Comparison of ENCODE assay signal across 9 mouse cellular contexts in the genomic region with DNA sequence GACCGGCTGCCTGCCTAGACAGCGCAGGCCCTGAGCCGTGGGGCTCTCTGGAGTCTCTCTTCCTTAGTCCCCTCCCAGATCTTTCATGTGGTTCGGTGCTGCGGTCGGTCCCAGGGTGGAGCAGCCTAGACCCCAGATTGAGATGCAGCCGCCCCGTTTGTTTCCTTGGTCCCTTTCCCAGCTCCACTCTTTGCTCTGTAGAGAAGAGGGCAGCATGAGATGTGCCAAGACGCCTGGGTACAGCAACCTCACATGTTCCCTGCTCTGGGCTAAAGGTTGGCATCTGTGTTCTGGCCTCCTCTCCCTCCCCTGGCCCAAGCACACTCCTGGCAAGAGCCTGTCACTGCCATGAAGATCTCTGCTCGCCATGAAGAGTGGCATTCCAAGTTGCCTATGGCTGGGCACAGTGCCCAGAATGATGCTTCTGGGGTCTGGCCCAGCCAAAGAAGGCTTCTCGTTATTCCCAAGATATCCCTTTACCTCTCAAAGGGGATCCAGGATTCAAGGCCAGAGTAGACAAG. TPM values are rescaled to one million over a fixed set of nuclear protein-coding genes. Genes with fewer than 3 reads are reported as not detected.
DNase-seq lines count a peak whose midpoint lies in the region; ATAC-seq lines count a peak whose summit lies in the region.
"Had no signal": no experiment of that assay in that cellular context is flagged by ENCODE, and none has a peak within 500 bp of the region (broad histone marks: within the 10 kb centered on the region; RNA-seq: fewer than 3 reads in every experiment).

No protein-coding gene starts in this region.

- H3K4me1 ChIP-seq in forebrain, embryonic 16.5 days (replicated peaks; ENCODE audit: control insufficient read depth, insufficient read depth, low read length): peaks cover 51% of the 10 kb centered on the region
- H3K4me1 ChIP-seq in limb, embryonic 13.5 days: peaks cover 44% of the 10 kb centered on the region

- DNase-seq in heart, adult 11 months: peak; percentile 97
- DNase-seq in heart, postnatal 36 days: no peak
- peak; percentile 69 for DNase-seq in MN1 (ENCODE audit: low spot score)
- DNase-seq in left cerebral cortex, postnatal 36 days (ENCODE audit: low spot score in 2 of 2): no peak
- no peak for DNase-seq in spleen, postnatal 10 days (ENCODE audit: low spot score in 2 of 2)
- DNase-seq in right cerebral cortex, adult 18-20 months: no peak

- peak overlapping the region; percentile 68 for H3K27ac ChIP-seq in forebrain, embryonic 16.5 days (ENCODE audit: low read length)
- H3K27ac ChIP-seq in limb, embryonic 13.5 days: peak overlapping the region; percentile 44; the same call in 1 of the 2 replicates

- H3K36me3 ChIP-seq in forebrain, embryonic 16.5 days (ENCODE audit: control insufficient read depth, insufficient read depth): no peaks in the 10 kb centered on the region
- peaks cover 37% of the 10 kb centered on the region for H3K36me3 ChIP-seq in limb, embryonic 13.5 days

- no peak overlapping the region for H3K4me2 ChIP-seq in forebrain, embryonic 16.5 days (ENCODE audit: low read length)
- H3K4me2 ChIP-seq in limb, embryonic 13.5 days (replicated peaks): no peak overlapping the region

- no peak overlapping the region for H3K9ac ChIP-seq in forebrain, embryonic 16.5 days (replicated peaks; ENCODE audit: low read depth, low read length)
- peak overlapping the region; percentile 13; the same call in 1 of the 2 replicates for H3K9ac ChIP-seq in limb, embryonic 13.5 days

- 53% methylated on average over 11 of the region's 11 CpGs for WGBS in forebrain, embryonic 16.5 days
- 68% methylated on average over 11 of the region's 11 CpGs for WGBS in limb, embryonic 13.5 days

- no peak for ATAC-seq in forebrain, embryonic 16.5 days
- no peak for ATAC-seq in limb, embryonic 13.5 days (ENCODE audit: low FRiP score, low read depth)

- no peaks in the 10 kb centered on the region for H3K27me3 ChIP-seq in forebrain, embryonic 16.5 days (replicated peaks; ENCODE audit: control insufficient read depth, insufficient read depth, low read length)
- no peaks in the 10 kb centered on the region for H3K27me3 ChIP-seq in limb, embryonic 13.5 days

- no peaks in the 10 kb centered on the region for H3K9me3 ChIP-seq in forebrain, embryonic 16.5 days (ENCODE audit: control insufficient read depth, low read length)
- H3K9me3 ChIP-seq in limb, embryonic 13.5 days: no peaks in the 10 kb centered on the region

- no peak overlapping the region for H3K4me3 ChIP-seq in forebrain, embryonic 16.5 days (replicated peaks; ENCODE audit: low read length)
- no peak overlapping the region for H3K4me3 ChIP-seq in limb, embryonic 13.5 days

- intact Hi-C loops in heart, postnatal 36 days (cut with DNase I): no loop called here
- intact Hi-C loops in left cerebral cortex, postnatal 36 days (cut with DNase I): loop anchor here (5.0 kb wide), 1 partner anchor 36 kb away; no protein-coding TSS in a partner anchor

RNA-seq across cellular contexts. Expression of gene Phldb1, which starts 11.4 kb away (rescaled TPM):
- total RNA-seq in heart, postnatal 36 days (2021): 100 to 1,000 TPM; 110 to 140 TPM
- polyA plus RNA-seq in forebrain, embryonic 16.5 days (2015; fragmentation: Nextera tagmentation; extraction: Ambion mirVana): 45.0 and 53.6 TPM in 2 replicates
- polyA plus RNA-seq in limb, embryonic 13.5 days (2015; fragmentation: Nextera tagmentation; extraction: Ambion mirVana): 45.3 and 46.1 TPM in 2 replicates
- 10 to 100 TPM; 74.9 to 86.3 TPM for total RNA-seq in left cerebral cortex, postnatal 36 days (2021)

RNA-seq across cellular contexts. Expression of gene Arcn1, which starts 44.1 kb away (rescaled TPM):
- total RNA-seq in heart, postnatal 36 days (2021): 10 to 100 TPM; 84.4 to 89.0 TPM
- 150 and 161 TPM in 2 replicates for polyA plus RNA-seq in forebrain, embryonic 16.5 days (2015; fragmentation: Nextera tagmentation; extraction: Ambion mirVana)
- polyA plus RNA-seq in limb, embryonic 13.5 days (2015; fragmentation: Nextera tagmentation; extraction: Ambion mirVana): 207 and 225 TPM in 2 replicates
- total RNA-seq in left cerebral cortex, postnatal 36 days (2021): 10 to 100 TPM; 89.0 to 99.0 TPM

RNA-seq across cellular contexts. Expression of gene Ift46, which starts 44.1 kb away (rescaled TPM):
- 10 to 100 TPM; 27.2 to 41.2 TPM for total RNA-seq in heart, postnatal 36 days (2021)
- 184 and 187 TPM in 2 replicates for polyA plus RNA-seq in forebrain, embryonic 16.5 days (2015; fragmentation: Nextera tagmentation; extraction: Ambion mirVana)
- polyA plus RNA-seq in limb, embryonic 13.5 days (2015; fragmentation: Nextera tagmentation; extraction: Ambion mirVana): 146 and 152 TPM in 2 replicates
- total RNA-seq in left cerebral cortex, postnatal 36 days (2021): 10 to 100 TPM; 65.0 to 72.9 TPM

RNA-seq across cellular contexts. Expression of gene Treh, which starts 50.5 kb away (rescaled TPM):
- not detected for total RNA-seq in heart, postnatal 36 days (2021)
- not detected in 2 replicates for polyA plus RNA-seq in forebrain, embryonic 16.5 days (2015; fragmentation: Nextera tagmentation; extraction: Ambion mirVana)
- not detected in 2 replicates for polyA plus RNA-seq in limb, embryonic 13.5 days (2015; fragmentation: Nextera tagmentation; extraction: Ambion mirVana)
- total RNA-seq in left cerebral cortex, postnatal 36 days (2021): under 1 TPM in 1 of 2 experiments, not detected in 1; 0.27 TPM
- total RNA-seq: ES-E14 had no signal

Comparison
In these comparisons a context has a peak if more than half of its experiments do, and no peak if none do; other contexts are left out.
1. DNase-seq: peak in heart, adult 11 months (single experiment) and MN1 (single experiment); none in heart, postnatal 36 days (0 of 2), left cerebral cortex, postnatal 36 days (0 of 2), spleen, postnatal 10 days (0 of 2) and right cerebral cortex, adult 18-20 months (single experiment).